Mouse (Mus musculus) limb, embryonic 15.5 days (tissue): Measurements from ENCODE around the gene Mical3. TPM values are rescaled to one million over a fixed set of nuclear protein-coding genes. Genes with fewer than 3 reads are reported as not detected.
A peak's percentile ranks its signal among the peaks of the same experiment; 100 is the strongest.

ENCODE experiments used
- ATAC-seq: fragments of 200-750 bp; cut with Nextera tagmentation; 2 replicates; pipeline ENCODE4 v1.8.0; 2017; ENCODE audit warnings: low read depth, moderate TSS enrichment; ENCODE audit not compliant: insufficient number of reproducible peaks, low FRiP score, low TSS enrichment
- H3K27ac ChIP-seq: fragments of 300-500 bp; sonication (generic); 2 replicates; pipeline ENCODE4 v1.5.1; 2015; ENCODE audit warnings: moderate library complexity, mild to moderate bottlenecking, inconsistent platforms
- H3K27me3 ChIP-seq: fragments of 300-500 bp; sonication (generic); 2 replicates; pipeline ENCODE4 v1.6.1; 2015; ENCODE audit warnings: inconsistent platforms
- H3K36me3 ChIP-seq: fragments of 300-500 bp; sonication (generic); 2 replicates; pipeline ENCODE4 v1.6.1; 2015; ENCODE audit warnings: inconsistent platforms
- H3K4me1 ChIP-seq: fragments of 300-500 bp; sonication (generic); 2 replicates; pipeline ENCODE4 v1.6.1; 2015; ENCODE audit warnings: inconsistent platforms
- H3K4me2 ChIP-seq: fragments of 300-500 bp; sonication (generic); 2 replicates; pipeline ENCODE4 v1.6.1; 2015; ENCODE audit warnings: mild to moderate bottlenecking, inconsistent platforms
- H3K4me3 ChIP-seq: fragments of 300-500 bp; sonication (generic); 2 replicates; pipeline ENCODE4 v1.5.1; 2015; ENCODE audit warnings: mild to moderate bottlenecking, inconsistent platforms
- H3K9ac ChIP-seq: fragments of 300-500 bp; sonication (generic); 2 replicates; pipeline ENCODE4 v1.6.1; 2015; ENCODE audit warnings: inconsistent platforms
- H3K9me3 ChIP-seq: fragments of 300-500 bp; sonication (generic); 2 replicates; pipeline ENCODE4 v1.6.1; 2016; ENCODE audit warnings: inconsistent platforms
- WGBS: fragments of 180-500 bp; shearing (Covaris S2); methylation state at CpG from one replicate; pipeline ENCODE4 v1.1.7; 2015; 5-methylcytosine and 5-hydroxymethylcytosine counted together
- polyA plus RNA-seq: library from polyadenylated mRNA; unstranded; fragments of >200 nt; fragmentation: Nextera tagmentation; extraction: Ambion mirVana; gene quantifications from 2 replicates; pipeline ENCODE4 v1.2.1, GENCODE M21; 2015

Mical3 gene
- polyA plus RNA-seq, 1 experiment from 2014 or later: 9.7 TPM

DNA sequence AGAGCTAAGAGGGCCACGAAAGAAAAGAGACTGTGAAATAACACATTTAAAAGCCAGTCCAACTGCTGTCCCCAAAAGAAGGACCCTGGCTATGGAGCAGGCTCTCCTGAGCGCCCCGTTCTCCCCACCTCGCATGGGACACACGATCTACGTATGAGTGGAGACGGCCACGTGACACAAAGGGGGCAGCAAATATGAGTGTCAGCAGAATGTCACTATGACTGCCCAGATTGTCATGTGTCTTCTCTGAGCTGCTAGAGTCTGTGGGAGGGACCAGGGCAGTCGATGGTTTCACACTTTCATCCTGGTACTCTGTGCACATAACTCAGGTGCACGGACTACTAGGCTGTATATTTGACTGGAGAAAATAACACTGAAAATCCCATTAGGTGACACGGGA lies 40.0 kb downstream of the Mical3 start:
- no peak overlapping the region for H3K27ac ChIP-seq
- WGBS: 90% methylated on average over 11 of the region's 11 CpGs
- H3K9ac ChIP-seq: no peak overlapping the region
- H3K27me3 ChIP-seq: no peaks in the 10 kb centered on the region
- no peak overlapping the region for H3K4me3 ChIP-seq
- H3K36me3 ChIP-seq: no peaks in the 10 kb centered on the region
- no peak for ATAC-seq
- no peak overlapping the region for H3K4me2 ChIP-seq
- no peaks in the 10 kb centered on the region for H3K9me3 ChIP-seq
- H3K4me1 ChIP-seq: peaks cover 16% of the 10 kb centered on the region

DNA sequence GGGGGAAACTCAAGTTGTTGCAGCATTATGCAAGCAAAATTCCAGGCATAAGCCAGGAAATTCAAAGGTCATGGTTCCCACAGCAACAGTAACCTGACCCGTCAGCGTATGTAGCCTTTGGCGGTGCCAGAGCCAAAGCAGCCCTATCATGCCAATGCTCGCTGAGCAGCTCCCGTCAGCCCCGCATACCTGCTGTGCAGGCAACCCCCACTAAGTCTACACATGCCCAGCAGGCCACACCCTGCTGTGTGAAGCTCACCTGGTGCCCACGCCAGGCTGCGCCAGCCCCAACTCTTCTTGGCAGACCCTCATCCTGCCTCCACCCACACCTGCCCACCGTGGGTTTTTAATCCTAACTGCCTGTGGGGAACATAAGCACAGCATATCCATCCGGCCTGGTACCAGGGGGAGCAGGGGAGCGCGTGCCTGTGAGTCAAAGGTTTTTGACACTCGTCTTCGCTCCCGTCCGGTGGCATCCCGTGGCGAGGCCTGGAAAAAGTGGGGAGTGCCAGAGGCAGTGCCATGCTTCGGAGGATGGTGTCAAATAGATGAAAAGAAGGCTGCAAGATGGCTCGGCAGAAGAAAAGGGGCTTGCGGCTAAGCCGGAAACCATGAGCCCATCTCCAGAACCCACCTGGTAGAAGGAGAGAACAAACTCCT lies 43.1 kb downstream of the Mical3 start:
- Histone ChIP-seq H3K9me3 (no peaks in the 10 kb centered on the region), H3K9ac (no peak overlapping the region), H3K4me2 (no peak overlapping the region), H3K27me3 (no peaks in the 10 kb centered on the region), H3K27ac (peak overlapping the region; percentile 2; the same call in 1 of the 2 replicates), H3K4me3 (no peak overlapping the region), H3K4me1 (peaks cover 24% of the 10 kb centered on the region), H3K36me3 (no peaks in the 10 kb centered on the region)
- 57% methylated on average over 22 of the region's 22 CpGs for WGBS
- peak; percentile 47; the same call in 1 of the 2 replicates for ATAC-seq

DNA sequence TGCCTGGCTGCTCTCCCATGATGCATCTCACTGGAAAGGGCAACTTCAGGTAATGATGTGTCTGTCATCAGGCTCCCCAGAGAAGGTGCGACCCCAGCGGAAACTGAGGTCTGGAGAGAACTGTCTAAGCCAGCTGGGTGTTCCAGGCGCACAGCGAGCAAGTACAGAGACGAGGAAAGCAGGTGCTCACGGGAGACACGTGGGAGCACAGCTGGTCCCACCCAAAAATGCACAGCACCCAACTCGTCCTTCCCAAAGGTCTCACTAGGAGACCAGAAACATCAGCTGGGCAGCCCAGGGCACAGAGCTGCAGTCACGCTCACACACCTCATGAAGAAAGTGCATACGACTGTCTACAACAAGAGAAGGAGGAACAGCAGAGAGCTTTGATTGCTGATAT lies 43.7 kb downstream of the Mical3 start:
- no peaks in the 10 kb centered on the region for H3K36me3 ChIP-seq
- H3K4me3 ChIP-seq: no peak overlapping the region
- ATAC-seq: no peak
- 52% methylated on average over 10 of the region's 10 CpGs for WGBS
- H3K9me3 ChIP-seq: no peaks in the 10 kb centered on the region
- H3K9ac ChIP-seq: no peak overlapping the region
- no peak overlapping the region for H3K4me2 ChIP-seq
- peaks cover 24% of the 10 kb centered on the region for H3K4me1 ChIP-seq
- no peaks in the 10 kb centered on the region for H3K27me3 ChIP-seq
- peak overlapping the region; percentile 38; the same call in 1 of the 2 replicates for H3K27ac ChIP-seq

DNA sequence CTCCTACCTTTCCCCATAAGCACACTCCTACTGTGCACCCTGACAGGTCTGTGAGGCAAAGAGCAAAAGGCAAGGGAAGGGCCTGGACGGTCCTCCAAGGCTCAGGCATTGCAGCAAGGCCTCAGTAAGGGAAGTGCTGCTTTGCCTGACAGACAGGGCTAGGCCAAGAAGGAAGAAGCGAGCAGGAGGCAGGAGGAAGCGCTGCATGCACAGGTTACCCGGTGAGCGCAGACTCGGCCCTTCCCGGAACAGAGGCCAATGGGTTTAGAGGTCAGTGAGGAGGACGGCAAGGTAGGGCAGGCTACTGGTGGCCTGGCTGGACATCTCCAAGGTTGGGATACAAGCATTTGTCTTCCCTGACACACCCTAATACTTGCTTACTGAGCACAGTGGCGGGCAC lies 44.6 kb downstream of the Mical3 start:
- H3K9me3 ChIP-seq: no peaks in the 10 kb centered on the region
- H3K4me2 ChIP-seq: no peak overlapping the region
- H3K27ac ChIP-seq: no peak overlapping the region
- H3K9ac ChIP-seq: no peak overlapping the region
- no peaks in the 10 kb centered on the region for H3K27me3 ChIP-seq
- H3K4me3 ChIP-seq: no peak overlapping the region
- peaks cover 32% of the 10 kb centered on the region for H3K4me1 ChIP-seq
- no peak for ATAC-seq
- 90% methylated on average over 9 of the region's 9 CpGs for WGBS
- no peaks in the 10 kb centered on the region for H3K36me3 ChIP-seq

DNA sequence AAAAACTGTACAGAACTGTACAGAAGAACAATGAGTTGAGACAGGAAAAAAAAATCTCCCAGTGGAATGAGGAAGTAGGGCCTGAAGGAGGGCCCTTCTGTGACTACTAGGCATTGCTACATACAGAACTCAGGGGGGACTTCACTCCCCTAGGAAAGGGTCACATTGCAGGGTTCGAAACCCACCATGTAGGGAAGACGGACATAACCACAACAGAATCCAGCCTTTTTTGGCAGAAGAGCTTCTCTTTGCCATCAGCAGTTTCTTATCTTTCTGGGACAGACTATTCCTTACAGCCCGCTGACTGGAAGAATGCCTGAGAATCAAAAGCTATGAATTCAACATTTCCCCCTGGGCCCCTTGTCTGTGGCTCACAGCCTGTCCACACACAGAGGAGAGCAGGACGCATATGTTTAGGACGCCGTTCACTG lies 46.7 kb downstream of the Mical3 start:
- ATAC-seq: no peak
- H3K27me3 ChIP-seq: no peaks in the 10 kb centered on the region
- H3K4me1 ChIP-seq: peaks cover 32% of the 10 kb centered on the region
- H3K9ac ChIP-seq: no peak overlapping the region
- H3K9me3 ChIP-seq: no peaks in the 10 kb centered on the region
- H3K27ac ChIP-seq: no peak overlapping the region
- 79% methylated on average over 6 of the region's 6 CpGs for WGBS
- no peak overlapping the region for H3K4me2 ChIP-seq
- H3K4me3 ChIP-seq: no peak overlapping the region
- H3K36me3 ChIP-seq: no peaks in the 10 kb centered on the region

DNA sequence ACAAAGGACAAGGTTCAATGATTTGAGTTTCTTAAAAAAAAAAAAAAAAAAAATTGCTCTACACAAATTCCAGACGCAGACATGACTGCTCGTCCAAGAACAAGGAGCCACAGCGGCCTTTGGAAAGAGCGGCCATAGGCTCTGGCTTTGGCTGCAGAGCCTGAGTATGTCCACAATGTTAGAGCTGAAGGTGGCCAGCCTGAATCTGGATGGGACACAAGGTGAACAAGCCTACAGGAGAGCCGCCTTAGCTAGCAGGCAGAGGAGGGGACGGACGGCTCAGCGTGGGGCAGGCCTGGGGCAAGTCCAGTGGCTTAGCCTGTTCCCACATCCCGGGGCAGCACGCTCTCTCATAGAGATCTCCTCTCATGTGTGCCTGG lies 48.7 kb downstream of the Mical3 start:
- Histone ChIP-seq H3K9me3 (no peaks in the 10 kb centered on the region), H3K9ac (no peak overlapping the region), H3K4me2 (no peak overlapping the region), H3K27ac (no peak overlapping the region), H3K4me1 (peaks cover 23% of the 10 kb centered on the region), H3K4me3 (no peak overlapping the region), H3K36me3 (no peaks in the 10 kb centered on the region), H3K27me3 (no peaks in the 10 kb centered on the region)
- WGBS: 79% methylated on average over 10 of the region's 10 CpGs
- no peak for ATAC-seq

DNA sequence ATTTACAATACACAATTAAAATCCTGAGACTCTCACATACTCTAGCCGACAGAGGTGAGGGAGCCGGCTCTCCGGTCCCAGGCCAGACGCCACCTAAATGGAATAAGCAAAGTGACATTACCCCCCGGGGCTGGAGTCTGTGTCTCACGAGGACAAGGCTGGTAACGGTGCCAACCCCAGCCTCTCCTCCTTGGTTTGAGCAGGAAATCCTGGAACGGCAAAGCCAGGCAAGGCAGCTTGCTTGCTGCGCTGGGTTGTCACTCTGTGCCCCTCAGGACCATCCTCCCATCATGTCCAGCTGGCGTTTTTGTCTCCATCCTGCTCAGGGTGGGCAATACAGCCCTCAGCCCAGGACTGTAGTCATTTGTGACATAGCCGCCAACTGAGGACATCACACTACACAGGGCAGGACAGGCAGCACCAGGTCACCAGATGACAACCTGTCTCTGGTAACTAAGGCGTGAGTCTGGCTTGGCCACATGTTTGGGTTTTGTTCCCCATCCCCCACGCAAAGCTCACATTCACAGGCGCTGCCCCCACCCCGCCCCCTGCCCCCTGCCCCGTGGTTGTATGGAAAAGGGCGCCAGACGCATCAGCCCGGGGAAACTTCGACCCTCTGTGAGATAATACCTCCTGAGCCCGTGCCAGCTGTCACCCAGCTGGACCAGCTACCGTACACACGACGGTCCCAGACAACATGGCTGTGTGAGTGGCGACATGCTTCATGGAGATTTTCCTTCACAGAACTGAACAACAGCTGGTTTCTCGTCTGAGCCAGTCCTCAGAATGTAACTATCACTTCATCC lies 49.3 kb downstream of the Mical3 start:
- Histone ChIP-seq H3K4me3 (no peak overlapping the region), H3K27me3 (no peaks in the 10 kb centered on the region), H3K9me3 (no peaks in the 10 kb centered on the region), H3K36me3 (no peaks in the 10 kb centered on the region), H3K9ac (no peak overlapping the region), H3K27ac (no peak overlapping the region), H3K4me1 (peaks cover 20% of the 10 kb centered on the region), H3K4me2 (no peak overlapping the region)
- 58% methylated on average over 26 of the region's 26 CpGs for WGBS
- ATAC-seq: no peak

DNA sequence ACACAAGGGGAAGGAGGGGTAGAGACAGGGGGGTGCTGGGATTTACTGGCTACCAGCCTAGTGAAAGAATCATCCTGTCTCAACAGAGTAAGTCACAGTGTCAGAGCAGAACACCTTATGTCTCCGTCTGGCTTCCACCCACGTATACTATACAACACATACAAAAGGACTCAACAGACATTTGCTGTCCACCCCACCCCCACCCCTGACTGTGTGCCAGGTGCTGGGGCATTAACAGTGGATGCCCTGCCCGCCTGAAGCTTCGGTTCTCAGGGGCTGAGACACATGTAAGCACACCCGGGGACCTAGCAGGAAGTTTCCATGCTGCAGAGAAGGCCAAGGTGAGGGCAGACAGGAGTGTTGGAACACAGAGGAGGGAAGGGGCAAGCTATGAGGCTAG lies 52.6 kb downstream of the Mical3 start:
- Histone ChIP-seq H3K9me3 (no peaks in the 10 kb centered on the region), H3K36me3 (no peaks in the 10 kb centered on the region), H3K27me3 (no peaks in the 10 kb centered on the region), H3K4me1 (peaks cover 8% of the 10 kb centered on the region; the same call in 1 of the 2 replicates), H3K27ac (no peak overlapping the region), H3K9ac (no peak overlapping the region), H3K4me2 (no peak overlapping the region), H3K4me3 (no peak overlapping the region)
- ATAC-seq: no peak
- WGBS: 79% methylated on average over 5 of the region's 5 CpGs

DNA sequence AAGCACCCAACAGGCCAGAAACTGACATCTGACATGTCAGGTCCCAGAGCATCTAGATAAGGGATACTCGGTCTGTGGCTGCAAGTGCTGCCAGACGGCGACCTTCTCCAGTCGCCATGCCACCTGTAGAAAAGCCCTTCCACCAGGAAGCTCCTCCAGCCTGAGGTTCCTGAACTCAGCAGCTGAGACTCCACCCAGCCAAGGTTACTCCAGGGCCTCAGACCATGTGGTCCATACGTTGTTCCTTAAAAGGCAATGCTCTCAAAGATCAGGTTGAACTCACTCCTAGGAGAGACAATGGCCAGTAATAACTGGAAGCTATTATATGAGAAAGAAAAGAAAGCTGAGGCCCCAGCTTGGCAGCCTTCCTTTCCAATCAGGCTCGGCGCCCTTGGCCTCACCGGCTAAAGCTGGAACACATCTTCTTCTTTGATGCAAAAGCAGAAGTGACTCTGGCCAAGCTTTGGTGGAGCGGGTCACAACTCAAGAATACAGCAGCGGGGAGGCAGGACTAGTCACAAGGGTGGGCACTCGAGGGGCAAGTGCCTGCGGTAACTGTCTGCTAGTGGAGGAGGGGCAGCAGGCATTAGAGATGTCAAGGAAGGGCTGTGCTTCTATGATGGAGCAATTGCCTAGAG lies 53.8 kb downstream of the Mical3 start:
- no peaks in the 10 kb centered on the region for H3K9me3 ChIP-seq
- no peaks in the 10 kb centered on the region for H3K36me3 ChIP-seq
- no peak overlapping the region for H3K9ac ChIP-seq
- H3K4me1 ChIP-seq: peaks cover 8% of the 10 kb centered on the region; the same call in 1 of the 2 replicates
- WGBS: 80% methylated on average over 12 of the region's 12 CpGs
- H3K27me3 ChIP-seq: no peaks in the 10 kb centered on the region
- H3K4me3 ChIP-seq: no peak overlapping the region
- H3K4me2 ChIP-seq: no peak overlapping the region
- no peak overlapping the region for H3K27ac ChIP-seq
- no peak for ATAC-seq

DNA sequence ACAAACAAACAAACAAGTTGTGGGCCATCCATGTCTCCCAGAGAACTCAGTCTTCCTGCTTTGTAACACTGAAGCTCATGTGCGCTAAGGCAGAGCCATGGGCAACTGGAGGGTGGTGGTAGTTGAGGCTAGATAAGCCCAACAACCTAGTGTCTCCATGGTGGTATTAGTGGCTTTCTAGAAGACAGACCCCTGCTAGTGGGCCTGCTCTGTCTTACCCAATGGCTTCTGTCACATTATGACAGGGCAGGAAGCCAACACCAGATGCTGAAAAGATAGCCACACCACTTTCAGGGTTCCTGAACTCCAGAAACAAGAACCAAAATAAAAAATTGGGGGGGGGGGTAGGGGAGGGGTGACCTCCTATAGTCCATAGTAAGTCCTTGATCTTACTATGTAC lies 55.0 kb downstream of the Mical3 start:
- no peak for ATAC-seq
- Histone ChIP-seq H3K4me2 (no peak overlapping the region), H3K4me3 (no peak overlapping the region), H3K27me3 (no peaks in the 10 kb centered on the region), H3K9me3 (no peaks in the 10 kb centered on the region), H3K9ac (no peak overlapping the region), H3K27ac (no peak overlapping the region), H3K4me1 (no peaks in the 10 kb centered on the region), H3K36me3 (no peaks in the 10 kb centered on the region)
- 100% methylated on average over 1 of the region's 1 CpGs for WGBS

DNA sequence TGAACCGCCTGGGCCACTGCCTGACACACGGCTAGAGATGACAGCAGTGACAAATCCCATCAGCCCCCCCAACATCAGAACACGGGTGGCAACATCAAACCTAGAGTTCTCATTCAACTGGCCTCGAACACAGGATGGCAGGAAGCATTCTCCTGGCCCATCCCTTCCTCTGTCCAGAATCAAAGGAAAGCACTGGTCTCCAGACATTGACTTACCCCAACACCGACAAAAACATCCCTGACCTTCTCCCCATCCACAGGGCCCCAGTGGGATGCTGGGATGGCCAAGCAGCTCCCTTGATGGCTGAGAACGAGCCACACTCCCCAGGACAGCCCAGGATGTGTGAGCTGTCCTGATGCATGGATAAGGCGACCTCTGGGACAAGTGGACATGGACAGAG lies 57.5 kb downstream of the Mical3 start:
- 80% methylated on average over 7 of the region's 7 CpGs for WGBS
- Histone ChIP-seq H3K27me3 (no peaks in the 10 kb centered on the region), H3K27ac (no peak overlapping the region), H3K4me1 (peaks cover 5% of the 10 kb centered on the region; the same call in 1 of the 2 replicates), H3K9ac (no peak overlapping the region), H3K4me2 (no peak overlapping the region), H3K9me3 (no peaks in the 10 kb centered on the region), H3K36me3 (no peaks in the 10 kb centered on the region), H3K4me3 (no peak overlapping the region)
- ATAC-seq: no peak

DNA sequence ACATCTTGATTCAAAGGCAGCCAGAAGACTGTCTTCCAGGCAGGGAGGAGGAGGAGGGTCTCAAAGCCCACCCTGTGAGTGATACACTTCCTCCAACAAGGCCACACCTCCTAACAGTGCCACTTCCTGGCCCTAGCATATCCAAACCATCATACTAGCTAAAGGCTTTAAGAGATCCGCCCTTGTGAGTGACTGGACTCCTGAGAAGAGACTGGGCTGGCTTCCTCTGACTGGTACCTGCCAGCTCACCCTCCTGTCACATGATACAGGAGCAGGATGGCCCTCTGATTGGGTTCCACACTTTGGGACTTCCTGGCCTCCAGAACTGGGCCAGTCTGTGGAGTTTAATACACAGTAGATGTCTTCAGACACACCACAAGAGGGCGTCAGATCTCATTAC lies 58.2 kb downstream of the Mical3 start:
- WGBS: 74% methylated on average over 2 of the region's 2 CpGs

More for the DNA sequence above, 58.2 kb downstream of the Mical3 start:
- ATAC-seq: no peak
- Histone ChIP-seq H3K27me3 (no peaks in the 10 kb centered on the region), H3K4me2 (no peak overlapping the region), H3K9ac (no peak overlapping the region), H3K9me3 (no peaks in the 10 kb centered on the region), H3K36me3 (no peaks in the 10 kb centered on the region), H3K27ac (no peak overlapping the region), H3K4me3 (no peak overlapping the region), H3K4me1 (peaks cover 12% of the 10 kb centered on the region)
